Comparison of ENCODE assay signal across 8 mouse cellular contexts in genomic region chr10:62340095-62340731, GRCm38 (mm10). TPM values are rescaled to one million over a fixed set of nuclear protein-coding genes. Genes with fewer than 3 reads are reported as not detected.
DNase-seq lines count a peak whose midpoint lies in the region; ATAC-seq and TF ChIP-seq lines count a peak whose summit lies in the region.

No protein-coding gene starts in this region.

- no peaks in the 10 kb centered on the region for H3K36me3 ChIP-seq in ES-E14 (ENCODE audit: control insufficient read depth, insufficient read depth, low read length, poor library complexity, severe bottlenecking)
- H3K36me3 ChIP-seq in forebrain, embryonic 16.5 days (ENCODE audit: control insufficient read depth, insufficient read depth) = no peaks in the 10 kb centered on the region
- H3K36me3 ChIP-seq in lung, embryonic 15.5 days = no peaks in the 10 kb centered on the region

- H3K9ac ChIP-seq in ES-E14 (ENCODE audit: insufficient read depth, low read depth, low read length, poor library complexity, severe bottlenecking) = peak overlapping the region; percentile 70
- H3K9ac ChIP-seq in forebrain, embryonic 16.5 days (replicated peaks; ENCODE audit: low read depth, low read length) = peak overlapping the region; percentile 80
- peak overlapping the region; percentile 66 for H3K9ac ChIP-seq in lung, embryonic 15.5 days

- under 1% methylated on average over 38 of the region's 38 CpGs for WGBS in forebrain, embryonic 16.5 days
- under 1% methylated on average over 34 of the region's 38 CpGs for WGBS in lung, embryonic 15.5 days

- H3K4me1 ChIP-seq in ES-E14 (ENCODE audit: control insufficient read depth in 2 of 2, insufficient read depth in 2 of 2, low read length in 2 of 2, poor library complexity in 1 of 2) = peaks cover 14 to 25% of the 10 kb centered on the region in 2 experiments
- H3K4me1 ChIP-seq in forebrain, embryonic 16.5 days (replicated peaks; ENCODE audit: control insufficient read depth, insufficient read depth, low read length) = peaks cover 28% of the 10 kb centered on the region
- peaks cover 36% of the 10 kb centered on the region for H3K4me1 ChIP-seq in lung, embryonic 15.5 days

- ATAC-seq in forebrain, embryonic 16.5 days = peak; percentile 98
- peak; percentile 97 for ATAC-seq in lung, embryonic 15.5 days (ENCODE audit: borderline replicate concordance, extremely low read depth, low FRiP score, low TSS enrichment)

- H3K27ac ChIP-seq in ES-E14 (ENCODE audit: insufficient read depth, low read depth, low read length, poor library complexity, severe bottlenecking) = no peak overlapping the region
- H3K27ac ChIP-seq in forebrain, embryonic 16.5 days (ENCODE audit: low read length) = peak overlapping the region; percentile 85
- peak overlapping the region; percentile 94 for H3K27ac ChIP-seq in lung, embryonic 15.5 days

- no peaks in the 10 kb centered on the region for H3K9me3 ChIP-seq in ES-E14 (ENCODE audit: control insufficient read depth, insufficient read depth, low read depth, low read length)
- no peaks in the 10 kb centered on the region for H3K9me3 ChIP-seq in forebrain, embryonic 16.5 days (ENCODE audit: control insufficient read depth, low read length)
- no peaks in the 10 kb centered on the region for H3K9me3 ChIP-seq in lung, embryonic 15.5 days

- H3K27me3 ChIP-seq in forebrain, embryonic 16.5 days (replicated peaks; ENCODE audit: control insufficient read depth, insufficient read depth, low read length) = no peaks in the 10 kb centered on the region
- no peaks in the 10 kb centered on the region for H3K27me3 ChIP-seq in lung, embryonic 15.5 days

- in situ Hi-C loops in ES-E14 (cut with MboI; ENCODE audit: low sequenced_read_pairs in 2 of 2, unreplicated experiment in 2 of 2) = no loop called here

- H3K4me2 ChIP-seq in forebrain, embryonic 16.5 days (ENCODE audit: low read length) = peak overlapping the region; percentile 86
- H3K4me2 ChIP-seq in lung, embryonic 15.5 days = peak overlapping the region; percentile 90

- peak; percentile 94 for DNase-seq in ES-E14 (ENCODE audit: low read depth, low spot score)
- DNase-seq in cerebellum, adult 11-12 months = peak; percentile 98
- peak; percentile 99 for DNase-seq in heart, postnatal 4 days
- peak; percentile 96 to 97 for DNase-seq in layer of hippocampus, adult 8-10 months (ENCODE audit: low spot score in 2 of 2)
- peak; percentile 96 for DNase-seq in ovary, adult 18-20 months (ENCODE audit: low spot score)
- DNase-seq in thymus, postnatal 0 days (ENCODE audit: low spot score) = peak; percentile 94

- peak overlapping the region; percentile 80 to 98 for H3K4me3 ChIP-seq in ES-E14 (ENCODE audit: insufficient read depth in 1 of 2, low read depth in 1 of 2, low read length in 2 of 2, poor library complexity in 1 of 2, severe bottlenecking in 1 of 2)
- peak overlapping the region; percentile 78 for H3K4me3 ChIP-seq in forebrain, embryonic 16.5 days (replicated peaks; ENCODE audit: low read length)
- peak overlapping the region; percentile 72 for H3K4me3 ChIP-seq in lung, embryonic 15.5 days

TF ChIP-seq in ES-E14, 5 proteins besides CTCF, POLR2A, EP300 and RAD21:
- TF ChIP-seq HCFC1 (IDR thresholded peaks at IDR 0.05; ENCODE audit: borderline replicate concordance, insufficient read depth, low read length) (no peak), ZC3H11A (IDR thresholded peaks at IDR 0.05; ENCODE audit: borderline replicate concordance, low read depth, low read length) (no peak), ZNF384 (IDR thresholded peaks at IDR 0.05; ENCODE audit: low read depth, low read length) (no peak), CHD2 (IDR thresholded peaks at IDR 0.05; ENCODE audit: low read depth, low read length) (no peak), MAFK (IDR thresholded peaks at IDR 0.05; ENCODE audit: insufficient read depth, low read depth, low read length) (no peak)

RNA-seq across cellular contexts. Expression of gene Hk1, which starts 39.5 kb away (rescaled TPM):
- 18.8 and 22.6 TPM in 2 replicates for total RNA-seq in ES-E14 (2012; rRNA removed)
- polyA plus RNA-seq in forebrain, embryonic 16.5 days (2015; fragmentation: Nextera tagmentation; extraction: Ambion mirVana) = 105 and 107 TPM in 2 replicates
- total RNA-seq in heart, postnatal 4 days (2021) = 100 to 1,000 TPM; 235 to 242 TPM
- 100 to 1,000 TPM; 306 to 330 (median 314) TPM for total RNA-seq in layer of hippocampus, adult 8-10 months (2022)
- 35.1 and 39.9 TPM in 2 replicates for polyA plus RNA-seq in lung, embryonic 15.5 days (2015; fragmentation: Nextera tagmentation; extraction: Ambion mirVana)
- 37.2 and 37.4 TPM in 2 replicates for polyA plus RNA-seq in thymus, postnatal 0 days (2015; fragmentation: Nextera tagmentation; extraction: Ambion mirVana)
